Mouse (Mus musculus): Measurements from ENCODE around the gene Ube2j1.

The Ube2j1 gene

DNA sequence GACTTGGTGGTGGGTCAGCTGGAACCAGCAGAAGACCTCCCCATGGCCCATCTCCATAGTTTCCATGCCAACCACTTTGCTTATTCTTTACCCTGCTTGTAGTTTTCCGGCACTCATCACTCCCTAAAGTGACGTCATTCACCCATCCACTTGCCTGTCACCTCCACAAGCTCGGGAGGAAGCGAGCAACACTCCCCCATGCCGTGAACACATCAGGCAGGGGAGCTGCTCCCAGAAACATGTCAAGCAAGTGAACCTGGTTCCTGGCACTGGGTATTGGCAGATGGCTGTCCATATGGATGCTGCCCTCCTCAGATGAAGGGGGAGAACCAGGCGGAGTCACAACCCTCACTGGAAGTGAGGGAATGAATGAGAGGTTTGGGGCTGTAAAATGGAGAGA, 37.7 kb downstream of the Ube2j1 start:
- DNase-seq (ENCODE audit: inconsistent age in 2 of 2, low spot score in 1 of 2): no peak

DNA sequence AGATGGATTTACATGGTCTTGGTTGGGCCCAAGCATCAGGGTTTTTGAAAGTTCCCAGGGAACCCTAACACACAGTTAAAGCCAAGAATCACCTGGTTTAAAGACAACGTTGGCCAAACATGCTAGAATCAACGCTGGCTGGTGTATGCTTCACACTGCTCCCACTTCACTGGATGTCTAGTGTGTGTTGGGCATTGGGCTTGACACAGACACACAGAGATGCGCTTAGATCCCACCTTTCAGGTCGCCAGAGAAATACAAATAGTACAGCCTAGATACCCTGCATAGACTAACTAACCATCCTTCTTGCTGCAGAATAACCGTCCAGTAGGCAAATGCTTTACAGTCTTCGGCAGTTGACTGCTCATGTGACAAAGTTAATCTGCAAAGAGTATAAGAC, 39.1 kb downstream of the Ube2j1 start:
- DNase-seq (ENCODE audit: inconsistent age in 2 of 2, low spot score in 1 of 2): no peak

GRCm38 (mm10) chr4:33071337-33071736, 40.1 kb downstream of the Ube2j1 start:
- no peak for DNase-seq (ENCODE audit: inconsistent age in 2 of 2, low spot score in 1 of 2)

GRCm38 (mm10) chr4:33072526-33073161, 41.4 kb downstream of the Ube2j1 start:
- no peak for DNase-seq (ENCODE audit: inconsistent age in 2 of 2, low spot score in 1 of 2)

DNA sequence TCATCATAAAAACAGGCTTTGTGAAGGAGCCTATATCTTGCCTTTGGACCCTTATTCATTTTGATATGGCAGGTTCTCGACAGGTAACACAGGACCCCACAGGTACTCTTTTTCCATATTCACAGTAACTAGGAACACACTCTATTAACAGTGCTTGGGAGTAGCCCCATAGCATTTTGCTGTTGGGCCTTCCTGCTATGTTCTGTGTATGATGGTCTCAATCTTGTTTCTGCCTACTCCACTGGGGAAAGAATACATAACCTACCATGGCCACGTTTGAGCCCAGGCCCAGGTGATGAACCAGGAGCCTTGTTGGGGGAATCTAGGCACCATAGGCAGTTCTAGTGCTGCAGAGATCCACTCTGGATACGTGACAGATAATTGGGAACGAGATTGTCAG, 43.2 kb downstream of the Ube2j1 start:
- DNase-seq (ENCODE audit: inconsistent age in 2 of 2, low spot score in 1 of 2): no peak

DNA sequence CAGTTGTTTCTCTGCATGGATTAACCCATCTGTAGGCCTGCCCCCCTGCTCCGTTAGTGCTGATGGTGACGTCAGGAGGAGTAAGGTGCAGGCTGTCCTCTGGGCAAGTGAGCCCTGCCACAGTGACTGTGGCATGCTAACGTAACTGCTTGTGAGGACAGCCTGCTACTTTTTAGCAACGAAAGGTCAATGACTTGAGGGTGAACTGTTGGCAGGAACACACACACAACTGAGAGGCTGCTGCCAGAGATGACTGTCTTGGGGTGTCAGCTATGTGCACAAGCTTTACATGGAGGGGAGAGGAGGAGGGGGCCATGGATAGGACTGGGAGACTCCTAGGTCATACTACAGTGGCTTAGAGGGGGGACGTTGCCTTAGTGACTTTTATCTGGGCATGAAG, 43.6 kb downstream of the Ube2j1 start:
- DNase-seq (ENCODE audit: inconsistent age in 2 of 2, low spot score in 1 of 2): peak in 1 of 2 experiments; percentile 39

GRCm38 (mm10) chr4:33075776-33076524, 44.7 kb downstream of the Ube2j1 start:
- no peak for DNase-seq (ENCODE audit: inconsistent age in 2 of 2, low spot score in 1 of 2)

- DNase-seq (ENCODE audit: inconsistent age in 2 of 2, low spot score in 1 of 2): no peak
Observed at GRCm38 (mm10) chr4:33077161-33077560, 45.9 kb downstream of the Ube2j1 start.

DNA sequence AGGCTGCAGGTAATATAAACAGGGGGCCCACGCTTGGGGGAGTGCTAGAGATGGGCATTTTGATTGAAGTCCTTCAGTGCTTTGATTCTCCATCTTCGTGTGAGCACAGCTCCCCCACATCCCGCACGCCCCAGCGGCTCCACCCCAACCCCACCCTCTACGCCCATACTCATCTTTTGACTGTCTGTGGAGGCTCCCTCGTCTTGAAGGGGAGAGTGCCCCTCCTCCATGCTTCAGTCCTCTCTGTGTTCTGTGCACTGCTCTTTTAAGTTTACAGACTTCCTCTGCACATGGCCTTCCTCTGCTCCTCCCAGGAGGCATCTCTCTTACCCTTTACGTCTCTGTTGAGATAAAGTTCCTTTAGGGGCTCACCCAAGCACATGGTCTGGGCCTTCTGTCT, 46.5 kb downstream of the Ube2j1 start:
- DNase-seq (ENCODE audit: inconsistent age in 2 of 2, low spot score in 1 of 2): no peak

DNA sequence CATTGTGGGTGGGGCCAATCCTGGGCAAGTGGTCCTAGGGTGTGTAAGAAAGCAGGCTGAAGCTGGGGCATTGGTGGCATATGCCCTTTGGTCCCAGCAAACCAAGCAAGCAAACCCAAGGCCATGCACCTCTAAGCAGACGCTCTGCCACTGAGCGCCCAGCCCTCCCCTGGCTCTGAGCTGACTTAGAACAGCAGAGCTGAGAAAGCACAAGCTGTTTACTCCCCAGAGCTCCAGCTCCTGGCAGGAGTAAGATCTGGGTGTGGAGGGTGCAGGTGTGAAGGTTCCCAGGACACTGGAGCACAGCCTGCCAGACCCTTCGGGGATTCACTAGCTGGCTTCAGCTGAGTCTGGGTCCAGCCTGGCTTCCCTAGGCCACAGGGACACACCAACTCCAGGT, 47.3 kb downstream of the Ube2j1 start:
- no peak for DNase-seq (ENCODE audit: inconsistent age in 2 of 2, low spot score in 1 of 2)

- DNase-seq (ENCODE audit: inconsistent age in 2 of 2, low spot score in 1 of 2): no peak
Observed at GRCm38 (mm10) chr4:33099118-33099694, 68.0 kb downstream of the Ube2j1 start.

Measured in adrenal gland, adult (tissue).